Mouse (Mus musculus) heart, postnatal 25 days (tissue): Measurements from ENCODE around the gene Csmd2. TPM values are rescaled to one million over a fixed set of nuclear protein-coding genes. Genes with fewer than 3 reads are reported as not detected.

Experiments used
- DNase-seq: peaks from one replicate; pipeline ENCODE4 v3.0.0; 2022; ENCODE audit warnings: low spot score
- intact Hi-C: fragments of 180-260 bp; cut with DNase I; formaldehyde crosslinking; loops from one replicate; pipeline ENCODE4 v1.15.1; 2025
- total RNA-seq, 2 experiments: library from RNA; stranded (reverse); gene quantifications; 2 replicates each; pipeline ENCODE4 v1.2.3; 2021

The Csmd2 gene
- total RNA-seq, 2 experiments from 2014 or later = 0.03 to 0.06 TPM

DNA sequence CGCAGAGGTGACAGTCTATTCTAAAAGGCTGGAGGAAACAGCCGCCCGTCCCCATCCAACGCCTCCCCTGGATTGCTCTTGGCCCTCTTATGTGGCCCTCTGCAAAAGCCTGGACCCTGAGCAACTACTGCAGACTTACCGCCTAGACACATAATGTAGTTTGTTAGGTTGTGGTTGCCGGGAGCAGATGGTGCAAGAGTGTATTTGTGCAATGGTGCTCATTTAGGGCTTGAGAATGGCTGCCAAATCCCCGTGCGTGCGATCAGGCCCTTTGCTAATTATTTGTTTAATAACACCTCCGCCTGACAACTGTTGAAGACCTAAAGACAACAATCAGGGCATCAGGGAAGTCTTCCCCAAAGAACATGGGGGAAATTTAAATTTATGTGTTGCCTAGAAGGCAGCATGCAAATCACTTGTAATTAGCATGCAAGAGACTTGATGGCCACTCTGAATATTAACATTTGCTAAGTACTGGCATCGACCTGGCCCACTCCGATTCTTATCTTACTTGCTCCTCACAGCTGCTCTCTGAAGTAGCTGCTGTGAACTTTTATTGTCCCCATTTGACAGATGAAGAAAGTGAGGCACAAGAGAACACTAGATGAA, 147.5 kb downstream of the Csmd2 start:
- intact Hi-C loops = no loop called here
- DNase-seq = no peak

GRCm38 (mm10) chr4:128139991-128140390, 152.3 kb downstream of the Csmd2 start:
- intact Hi-C loops = no loop called here
- no peak for DNase-seq

GRCm38 (mm10) chr4:128141161-128142101, 153.8 kb downstream of the Csmd2 start:
- intact Hi-C loops = no loop called here
- no peak for DNase-seq

DNA sequence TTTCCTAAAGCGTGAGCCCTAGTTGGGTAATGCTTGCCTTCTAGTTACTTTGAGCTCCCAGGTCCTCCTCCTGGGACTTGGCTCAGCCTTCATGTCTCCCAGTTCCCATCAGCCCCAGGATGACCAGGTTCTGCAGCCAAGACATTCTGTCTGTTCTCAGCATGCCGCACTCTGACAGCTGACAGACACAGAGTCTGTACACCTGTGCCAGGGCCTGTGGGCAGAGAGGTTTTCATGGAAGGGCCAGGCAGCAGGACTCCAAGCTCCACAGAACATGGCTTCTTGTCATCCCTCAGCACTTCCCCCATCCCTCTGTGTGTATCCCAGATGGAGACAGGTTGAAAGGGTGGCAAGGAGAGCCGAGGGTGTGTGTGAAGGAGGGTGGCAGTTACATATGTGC, 154.6 kb downstream of the Csmd2 start:
- no peak for DNase-seq
- intact Hi-C loops = no loop called here

DNA sequence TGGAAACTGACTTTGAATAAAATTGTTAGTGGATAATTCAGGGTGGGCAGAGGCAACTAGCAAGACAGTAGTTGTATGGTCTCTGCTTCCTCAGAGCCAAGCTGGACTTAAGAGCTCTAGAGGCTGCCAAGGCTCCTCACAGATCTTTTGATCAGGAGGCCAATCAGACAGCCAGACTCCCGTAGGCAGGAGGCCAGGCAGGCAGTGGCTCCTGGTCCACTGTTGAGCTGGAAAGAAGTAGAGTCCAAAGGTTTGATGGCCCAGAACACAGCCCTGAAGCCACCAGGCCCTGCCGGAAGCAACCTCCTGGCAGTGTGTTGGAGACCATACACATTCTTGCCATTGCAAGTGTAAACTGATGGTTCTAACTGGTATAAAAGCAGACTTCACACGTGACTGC, 155.5 kb downstream of the Csmd2 start:
- intact Hi-C loops = no loop called here
- DNase-seq = no peak

DNA sequence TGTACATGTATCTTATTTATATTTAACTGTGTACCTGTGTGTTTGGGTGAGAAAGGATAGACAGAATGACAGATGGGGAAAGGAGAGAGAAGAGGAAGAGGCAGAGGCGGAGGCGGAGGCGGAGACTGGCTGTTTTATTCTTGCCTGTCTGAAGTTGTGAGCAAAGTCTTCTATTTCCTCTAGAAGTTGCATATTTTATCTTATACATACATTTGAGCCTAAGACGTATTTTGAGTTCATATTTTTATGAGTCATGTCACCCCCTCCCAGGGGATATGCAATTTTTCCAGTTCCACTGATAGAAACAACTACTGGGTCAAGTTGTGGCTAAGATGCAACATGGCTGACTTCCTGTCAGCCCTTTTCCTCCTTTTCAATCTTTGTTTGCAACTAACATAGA, 161.9 kb downstream of the Csmd2 start:
- DNase-seq = no peak
- intact Hi-C loops = no loop called here

GRCm38 (mm10) chr4:128152066-128152465, 164.4 kb downstream of the Csmd2 start:
- no peak for DNase-seq
- intact Hi-C loops = no loop called here

DNA sequence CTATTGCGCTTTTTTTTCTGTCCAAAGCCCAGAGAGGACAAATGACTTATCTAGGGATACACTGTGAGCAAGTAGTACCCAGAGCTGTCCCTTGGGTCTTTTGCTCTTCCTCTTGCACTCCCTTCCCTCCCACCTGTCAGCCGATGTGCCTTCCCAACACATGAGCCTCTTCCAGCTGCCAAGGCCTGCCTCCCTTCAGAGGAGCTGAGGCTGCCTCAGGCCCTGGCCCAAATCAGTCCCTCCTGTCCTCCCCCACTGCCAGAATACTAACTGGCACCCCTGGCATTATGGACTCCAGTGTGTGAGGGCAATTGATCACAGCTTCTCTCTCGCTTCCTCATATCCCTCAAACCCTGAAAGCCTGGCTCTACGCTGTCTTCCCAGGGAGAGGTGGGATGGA, 165.5 kb downstream of the Csmd2 start:
- intact Hi-C loops = no loop called here
- DNase-seq = no peak

DNA sequence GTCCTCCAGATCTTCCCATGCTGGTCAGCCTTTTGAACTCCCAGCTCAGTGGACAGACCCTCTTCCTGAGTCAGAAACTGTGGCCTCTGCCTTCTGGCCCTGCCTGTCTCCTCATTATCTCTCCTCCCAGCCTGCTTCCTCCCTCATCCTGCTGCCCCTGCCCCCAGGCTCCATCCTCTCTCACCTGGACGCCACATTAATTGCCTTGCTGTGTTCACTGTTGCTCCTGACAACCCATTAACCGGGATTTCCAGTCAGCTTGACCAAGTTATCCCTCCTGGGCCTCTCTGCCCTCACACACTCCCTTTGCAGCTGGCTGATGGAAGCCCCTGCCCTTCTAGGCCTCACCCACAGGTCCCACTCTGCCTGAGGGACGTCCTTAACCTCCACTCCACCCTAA, 167.6 kb downstream of the Csmd2 start:
- intact Hi-C loops = no loop called here
- DNase-seq = no peak

DNA sequence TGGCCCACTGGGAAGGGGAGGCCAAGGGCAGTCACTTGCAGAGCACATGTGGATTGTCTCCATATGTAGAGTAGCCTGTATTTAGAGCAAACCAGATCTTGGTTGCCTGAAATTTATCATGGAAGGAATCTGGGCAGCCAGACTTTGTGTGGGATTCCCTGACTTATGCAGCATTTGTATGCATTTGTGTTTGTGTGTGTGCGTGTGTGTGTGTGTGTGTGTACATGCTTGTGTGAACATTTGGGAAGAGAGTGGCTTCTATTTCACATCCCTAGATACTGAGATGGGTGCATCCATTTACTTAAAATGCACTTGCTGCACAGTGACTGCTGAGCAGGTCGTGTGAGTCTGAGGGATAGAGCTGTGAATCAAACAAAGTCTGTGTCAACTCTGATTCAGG, 173.0 kb downstream of the Csmd2 start:
- DNase-seq = no peak
- intact Hi-C loops = no loop called here

- intact Hi-C loops = no loop called here
- DNase-seq = no peak
Observed at GRCm38 (mm10) chr4:128170181-128170580, 182.5 kb downstream of the Csmd2 start.

- DNase-seq = no peak
- intact Hi-C loops = no loop called here
Observed at GRCm38 (mm10) chr4:128171233-128171632, 183.6 kb downstream of the Csmd2 start.

DNA sequence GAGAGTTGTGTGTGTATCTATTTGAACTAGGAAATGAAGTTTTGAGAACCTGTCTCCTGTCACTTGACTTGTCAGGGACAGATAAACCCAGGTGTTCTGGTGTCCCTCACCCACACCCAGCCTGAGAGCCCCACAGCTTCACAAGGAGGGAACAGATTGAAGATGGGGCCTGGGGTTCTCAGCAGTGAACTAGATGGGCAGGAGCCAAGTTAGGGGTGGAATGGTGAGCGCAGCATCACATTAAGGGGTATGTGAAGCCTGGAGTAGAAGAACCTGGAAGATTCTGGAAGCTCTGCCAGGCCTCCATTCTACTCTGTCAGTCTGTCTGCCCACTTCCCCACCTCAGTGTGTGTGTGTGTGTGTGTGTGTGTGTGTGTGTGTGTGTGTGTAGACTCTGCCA, 184.0 kb downstream of the Csmd2 start:
- DNase-seq = no peak
- intact Hi-C loops = no loop called here

DNA sequence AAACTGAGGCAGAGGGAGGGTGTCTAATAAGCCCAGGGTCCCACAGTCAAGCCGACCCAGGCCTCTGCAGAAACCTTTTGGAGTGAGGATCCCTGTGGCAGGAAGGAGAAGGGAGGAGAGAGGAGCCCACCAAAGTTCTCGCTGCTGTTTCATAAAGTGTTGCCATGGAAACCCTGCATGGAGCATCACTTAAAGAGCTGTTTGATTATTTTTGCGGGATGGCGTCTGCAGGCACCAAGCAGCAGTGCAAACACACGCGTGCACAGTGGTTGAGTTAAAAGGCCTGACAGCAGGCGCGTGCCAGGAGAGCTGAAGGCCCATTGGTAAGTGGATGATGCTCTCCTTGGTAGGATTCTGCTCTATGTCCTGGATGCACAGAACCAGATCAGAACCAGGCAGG, 191.3 kb downstream of the Csmd2 start:
- intact Hi-C loops = no loop called here
- DNase-seq = no peak

DNA sequence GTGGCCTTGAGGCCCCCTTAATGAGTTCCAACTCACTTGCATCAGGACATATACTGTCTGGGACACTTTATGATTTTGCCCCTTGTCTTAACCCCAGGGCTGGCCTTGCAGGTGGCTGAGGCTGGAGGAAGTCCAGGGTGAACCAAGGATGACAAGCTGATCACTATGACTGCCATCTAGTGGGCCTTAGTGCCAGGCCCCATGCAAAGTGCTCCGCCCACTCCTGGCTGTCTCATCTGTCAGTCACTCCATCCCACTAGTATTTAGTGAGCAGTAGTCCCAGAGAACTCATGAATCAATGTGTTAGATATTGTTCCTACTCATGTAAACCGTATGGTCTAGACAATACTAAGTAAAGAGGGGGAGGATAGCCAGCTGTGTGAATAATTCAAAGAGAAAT, 191.9 kb downstream of the Csmd2 start:
- DNase-seq = no peak
- intact Hi-C loops = no loop called here

- intact Hi-C loops = no loop called here
- no peak for DNase-seq
Observed at GRCm38 (mm10) chr4:128184747-128185146, 197.1 kb downstream of the Csmd2 start.

DNA sequence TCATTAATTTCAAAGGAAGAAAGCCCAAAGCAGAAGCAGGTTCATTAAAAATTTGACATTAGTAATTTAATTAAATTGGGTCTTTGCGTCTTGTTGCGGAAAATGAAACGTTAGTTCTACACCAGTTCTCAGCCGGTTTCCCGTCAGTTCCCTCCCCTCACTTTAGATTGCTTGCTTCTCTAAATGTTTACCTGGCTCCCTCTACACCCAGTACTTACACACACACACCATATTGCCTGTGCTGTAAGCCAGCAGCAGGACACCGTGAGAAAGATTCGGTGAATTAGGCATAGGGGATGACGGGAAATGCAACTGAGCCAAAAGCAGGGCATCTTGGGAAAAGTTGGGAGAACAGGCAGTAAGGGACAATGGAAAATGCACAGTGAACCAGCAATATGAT, 206.8 kb downstream of the Csmd2 start:
- DNase-seq = no peak
- intact Hi-C loops = no loop called here

DNA sequence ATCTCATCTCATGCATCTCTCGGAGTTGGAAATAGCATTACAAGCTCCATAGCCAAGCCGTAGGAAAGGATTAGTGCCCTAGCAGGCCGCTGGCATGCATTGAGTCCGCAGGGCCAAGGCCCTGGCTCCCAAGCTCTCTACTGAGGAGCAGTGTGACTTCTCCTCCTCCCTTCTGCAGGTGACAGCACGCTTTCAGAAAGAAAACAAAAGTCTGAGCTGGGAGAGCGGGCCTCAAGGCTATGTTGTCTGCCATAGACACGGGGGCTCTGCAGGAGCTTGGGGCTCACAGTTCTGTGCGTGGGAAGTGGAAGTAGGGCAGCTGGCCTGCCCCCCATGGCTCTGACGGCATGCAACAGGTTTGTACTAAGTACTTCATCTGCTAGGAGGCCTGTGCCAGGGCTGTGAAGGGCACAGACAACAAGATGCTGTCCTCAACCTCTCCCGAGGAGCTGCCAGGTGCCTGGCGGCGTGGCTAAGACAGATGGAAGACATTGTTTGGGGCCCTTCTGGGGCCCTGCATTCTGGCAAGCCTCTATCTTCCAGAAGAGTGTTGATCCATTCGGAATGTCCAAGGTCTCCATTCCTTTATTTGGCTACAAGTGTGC, 230.4 kb downstream of the Csmd2 start:
- DNase-seq = no peak
- intact Hi-C loops = no loop called here

- no peak for DNase-seq
- intact Hi-C loops = no loop called here
Observed at GRCm38 (mm10) chr4:128224453-128224852, 236.8 kb downstream of the Csmd2 start.

- intact Hi-C loops = no loop called here
Observed at GRCm38 (mm10) chr4:128227377-128228316, 240.0 kb downstream of the Csmd2 start.

More at GRCm38 (mm10) chr4:128227377-128228316, 240.0 kb downstream of the Csmd2 start:
- DNase-seq = no peak
